Mouse (Mus musculus): ENCODE data around the gene C330021F23Rik. TPM values are rescaled to one million over a fixed set of nuclear protein-coding genes. Genes with fewer than 3 reads are reported as not detected.
A peak's percentile ranks its signal among the peaks of the same experiment; 100 is the strongest.

Gene C330021F23Rik
- total and polyA plus RNA-seq, 2 experiments from 2014 or later, result 1.9 to 2.0 TPM

DNA sequence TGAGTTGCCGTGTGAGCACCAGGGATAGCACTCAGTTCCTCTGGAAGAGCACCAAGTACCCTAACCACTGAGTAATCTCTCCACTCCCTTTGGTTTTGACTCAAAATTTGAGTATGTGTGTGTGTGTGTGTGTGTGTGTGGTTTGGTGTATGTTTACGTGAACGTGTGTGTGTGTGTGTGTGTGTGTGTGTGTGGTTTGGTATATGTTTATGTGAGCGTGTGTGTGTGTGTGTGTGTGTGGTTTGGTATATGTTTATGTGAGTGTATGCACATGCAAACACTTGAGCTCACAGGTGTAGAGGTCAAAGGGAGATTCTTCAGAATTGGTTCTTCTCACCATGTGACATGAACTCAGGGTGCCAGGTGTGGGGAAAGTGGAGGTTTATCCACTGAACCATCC lies 11.7 kb upstream of the C330021F23Rik start:
- TF ChIP-seq EP300 (IDR thresholded peaks at IDR 0.05; ENCODE audit: low read depth) (no peak), CTCF (IDR thresholded peaks at IDR 0.05; ENCODE audit: low read depth) (no peak)
- 63% methylated on average over 4 of the region's 4 CpGs for WGBS
- peak; percentile 69 for ATAC-seq (ENCODE audit: insufficient read depth, low read depth)

DNA sequence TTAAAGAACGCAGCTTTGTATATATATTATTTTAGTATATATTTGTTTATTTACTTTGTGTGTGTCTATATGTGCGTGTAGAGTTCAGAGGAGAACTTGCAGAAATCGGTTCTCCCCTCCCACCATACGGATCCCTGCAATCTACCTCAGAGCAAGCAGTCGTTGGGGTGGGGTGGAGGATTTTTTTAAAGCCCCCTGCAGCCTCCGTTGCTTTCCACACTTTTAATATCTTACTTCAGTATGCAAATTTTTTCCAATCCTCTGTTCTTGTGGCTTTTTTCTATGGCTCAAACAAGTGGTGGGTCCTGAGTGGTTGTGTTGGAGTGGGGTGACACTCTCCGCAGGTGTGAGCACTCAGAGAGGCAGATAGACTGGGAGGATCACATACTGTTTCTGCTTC lies 588 bp downstream of the C330021F23Rik start:
- DNase-seq (ENCODE audit: low spot score) (no peak), ATAC-seq (ENCODE audit: insufficient read depth, low read depth) (no peak)
- peak overlapping the region; percentile 51 for H3K4me2 ChIP-seq (ENCODE audit: low read depth, low read length)
- no peak for TF ChIP-seq CTCF (IDR thresholded peaks at IDR 0.05; ENCODE audit: low read depth)
- TF ChIP-seq EP300 (IDR thresholded peaks at IDR 0.05; ENCODE audit: low read depth), result no peak
- H3K4me3 ChIP-seq (ENCODE audit: low read depth, low read length), result peak overlapping the region; percentile 35
- peak overlapping the region; percentile 2; the same call in 1 of the 2 replicates for H3K9ac ChIP-seq (replicated peaks; ENCODE audit: low read depth, low read length)
- H3K27me3 ChIP-seq (ENCODE audit: control insufficient read depth, insufficient read depth, low read length), result no peaks in the 10 kb centered on the region
- no peaks in the 10 kb centered on the region for H3K4me1 ChIP-seq (ENCODE audit: control insufficient read depth, insufficient read depth)
- H3K9me3 ChIP-seq (replicated peaks; ENCODE audit: control insufficient read depth, low read length), result no peaks in the 10 kb centered on the region
- H3K27ac ChIP-seq (ENCODE audit: low read depth), result no peak overlapping the region
- 11% methylated on average over 7 of the region's 7 CpGs for WGBS
- no peaks in the 10 kb centered on the region for H3K36me3 ChIP-seq (replicated peaks; ENCODE audit: control insufficient read depth, insufficient read depth, low read length)

More for the DNA sequence above, 11.7 kb upstream of the C330021F23Rik start:
- DNase-seq (ENCODE audit: low spot score), result no peak
- Histone ChIP-seq H3K36me3 (replicated peaks; ENCODE audit: control insufficient read depth, insufficient read depth, low read length) (no peaks in the 10 kb centered on the region), H3K4me1 (ENCODE audit: control insufficient read depth, insufficient read depth) (no peaks in the 10 kb centered on the region), H3K27ac (ENCODE audit: low read depth) (no peak overlapping the region), H3K27me3 (ENCODE audit: control insufficient read depth, insufficient read depth, low read length) (no peaks in the 10 kb centered on the region), H3K4me3 (ENCODE audit: low read depth, low read length) (no peak overlapping the region), H3K4me2 (ENCODE audit: low read depth, low read length) (no peak overlapping the region), H3K9ac (replicated peaks; ENCODE audit: low read depth, low read length) (no peak overlapping the region), H3K9me3 (replicated peaks; ENCODE audit: control insufficient read depth, low read length) (no peaks in the 10 kb centered on the region)

DNA sequence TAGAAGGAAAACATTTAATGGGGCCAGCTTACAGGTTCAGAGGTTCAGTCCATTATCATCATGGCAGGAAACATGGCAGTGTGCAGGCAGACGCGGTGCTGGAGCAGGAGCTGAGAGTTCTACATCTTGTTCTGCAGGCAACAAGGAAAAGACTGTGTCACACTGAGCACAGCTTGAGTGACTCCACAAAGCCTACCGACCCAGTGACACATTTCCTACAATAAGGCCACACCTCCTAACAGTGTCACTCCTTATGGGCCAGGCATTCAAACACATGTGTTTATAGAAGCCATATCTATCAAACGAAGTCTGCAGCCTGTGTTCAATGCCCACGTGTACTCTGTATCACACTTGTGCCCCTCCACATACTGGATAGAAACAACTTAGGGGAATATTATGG lies 2.0 kb downstream of the C330021F23Rik start:
- H3K9me3 ChIP-seq (replicated peaks; ENCODE audit: control insufficient read depth, low read length), result no peaks in the 10 kb centered on the region
- H3K27ac ChIP-seq (ENCODE audit: low read depth), result no peak overlapping the region
- H3K36me3 ChIP-seq (replicated peaks; ENCODE audit: control insufficient read depth, insufficient read depth, low read length), result no peaks in the 10 kb centered on the region
- no peaks in the 10 kb centered on the region for H3K4me1 ChIP-seq (ENCODE audit: control insufficient read depth, insufficient read depth)
- TF ChIP-seq CTCF (IDR thresholded peaks at IDR 0.05; ENCODE audit: low read depth) (no peak), EP300 (IDR thresholded peaks at IDR 0.05; ENCODE audit: low read depth) (no peak)
- H3K27me3 ChIP-seq (ENCODE audit: control insufficient read depth, insufficient read depth, low read length), result no peaks in the 10 kb centered on the region
- H3K4me3 ChIP-seq (ENCODE audit: low read depth, low read length), result no peak overlapping the region
- DNase-seq (ENCODE audit: low spot score) (no peak), ATAC-seq (ENCODE audit: insufficient read depth, low read depth) (no peak)
- H3K9ac ChIP-seq (replicated peaks; ENCODE audit: low read depth, low read length), result no peak overlapping the region
- 86% methylated on average over 5 of the region's 5 CpGs for WGBS
- H3K4me2 ChIP-seq (ENCODE audit: low read depth, low read length), result no peak overlapping the region

DNA sequence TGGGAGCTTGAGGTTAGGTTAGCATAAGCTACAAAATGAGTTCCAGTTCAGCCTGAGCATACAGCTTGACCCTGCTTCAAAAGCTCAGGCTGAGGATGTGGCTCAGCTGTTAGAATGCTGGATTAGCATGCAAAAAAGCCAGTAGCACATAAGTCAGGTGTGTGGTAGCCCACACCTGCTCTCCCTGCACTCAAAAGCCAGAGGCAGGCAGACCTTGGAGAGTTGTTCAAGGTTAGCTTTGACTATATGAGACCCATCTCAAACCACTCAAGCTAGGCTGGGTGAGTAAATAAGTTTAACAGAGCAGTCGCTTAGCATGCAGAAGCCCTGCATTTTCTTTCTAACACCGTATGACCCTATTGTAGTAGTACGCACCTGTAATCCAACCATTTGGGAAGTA lies 6.8 kb downstream of the C330021F23Rik start:
- TF ChIP-seq EP300 (IDR thresholded peaks at IDR 0.05; ENCODE audit: low read depth) (no peak), CTCF (IDR thresholded peaks at IDR 0.05; ENCODE audit: low read depth) (no peak)
- DNase-seq (ENCODE audit: low spot score) (no peak), ATAC-seq (ENCODE audit: insufficient read depth, low read depth) (no peak)
- H3K9ac ChIP-seq (replicated peaks; ENCODE audit: low read depth, low read length), result no peak overlapping the region
- WGBS, result 86% methylated on average over 3 of the region's 3 CpGs
- H3K4me3 ChIP-seq (ENCODE audit: low read depth, low read length), result no peak overlapping the region
- no peaks in the 10 kb centered on the region for H3K36me3 ChIP-seq (replicated peaks; ENCODE audit: control insufficient read depth, insufficient read depth, low read length)
- H3K9me3 ChIP-seq (replicated peaks; ENCODE audit: control insufficient read depth, low read length), result no peaks in the 10 kb centered on the region
- H3K4me1 ChIP-seq (ENCODE audit: control insufficient read depth, insufficient read depth), result no peaks in the 10 kb centered on the region
- no peaks in the 10 kb centered on the region for H3K27me3 ChIP-seq (ENCODE audit: control insufficient read depth, insufficient read depth, low read length)
- H3K27ac ChIP-seq (ENCODE audit: low read depth), result no peak overlapping the region
- no peak overlapping the region for H3K4me2 ChIP-seq (ENCODE audit: low read depth, low read length)

DNA sequence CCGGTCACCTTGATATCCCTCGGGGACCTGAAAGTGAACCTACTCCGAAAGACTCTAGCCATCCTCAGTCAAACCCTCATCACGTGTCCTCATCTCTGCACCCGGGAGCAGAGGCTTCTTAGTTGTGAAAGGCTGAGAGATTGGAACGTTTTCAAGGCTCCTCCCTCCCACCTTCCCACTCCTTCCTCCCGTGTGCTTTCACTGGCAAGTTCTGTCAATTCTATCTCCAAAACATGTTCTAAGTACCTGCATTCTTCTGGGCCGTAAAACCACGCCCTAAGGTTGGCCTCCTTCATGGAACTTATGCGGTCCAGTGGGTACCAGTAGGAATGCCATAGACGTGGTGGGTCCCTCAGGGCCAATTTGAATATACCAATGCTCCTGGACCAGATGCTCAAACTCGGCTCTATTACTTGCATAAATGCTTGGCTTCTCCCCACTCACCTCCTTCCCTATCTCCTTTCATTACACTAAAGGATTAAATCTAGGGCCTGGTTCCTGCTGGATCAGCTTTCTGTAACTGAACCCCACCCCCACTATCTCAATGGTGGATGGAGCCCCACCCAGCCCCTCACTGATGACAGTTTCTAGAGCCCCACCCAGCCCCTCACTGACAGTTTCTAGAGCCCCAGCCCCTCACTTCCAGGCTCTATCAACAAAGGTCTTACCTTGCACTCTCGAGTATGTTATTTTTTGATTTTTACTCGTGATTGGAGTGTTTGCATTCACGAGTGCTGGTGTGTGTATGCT lies 8.6 kb downstream of the C330021F23Rik start:
- Histone ChIP-seq H3K4me1 (ENCODE audit: control insufficient read depth, insufficient read depth) (no peaks in the 10 kb centered on the region), H3K27ac (ENCODE audit: low read depth) (no peak overlapping the region), H3K9me3 (replicated peaks; ENCODE audit: control insufficient read depth, low read length) (no peaks in the 10 kb centered on the region), H3K9ac (replicated peaks; ENCODE audit: low read depth, low read length) (no peak overlapping the region), H3K36me3 (replicated peaks; ENCODE audit: control insufficient read depth, insufficient read depth, low read length) (no peaks in the 10 kb centered on the region), H3K4me2 (ENCODE audit: low read depth, low read length) (no peak overlapping the region), H3K4me3 (ENCODE audit: low read depth, low read length) (no peak overlapping the region), H3K27me3 (ENCODE audit: control insufficient read depth, insufficient read depth, low read length) (no peaks in the 10 kb centered on the region)
- WGBS, result 66% methylated on average over 15 of the region's 15 CpGs
- DNase-seq (ENCODE audit: low spot score), result no peak
- no peak for ATAC-seq (ENCODE audit: insufficient read depth, low read depth)
- TF ChIP-seq EP300 (IDR thresholded peaks at IDR 0.05; ENCODE audit: low read depth), result no peak
- no peak for TF ChIP-seq CTCF (IDR thresholded peaks at IDR 0.05; ENCODE audit: low read depth)

Data from heart, postnatal 0 days (tissue).